Mouse (Mus musculus): ENCODE results near the gene Gm17018. TPM values are rescaled to one million over a fixed set of nuclear protein-coding genes. Genes with fewer than 3 reads are reported as not detected.
A peak's percentile ranks its signal among the peaks of the same experiment; 100 is the strongest.
"Not testable (repeated sequence)": the region's sequence is repeated elsewhere in the genome, so short reads cannot be mapped to it uniquely, and the experiment has no call there.

The Gm17018 gene
- polyA plus RNA-seq, 1 experiment from 2014 or later = 76.3 TPM

- H3K27ac ChIP-seq (ENCODE audit: low read depth, low read length) = peak overlapping the region; percentile 85
- H3K27me3 ChIP-seq (ENCODE audit: control insufficient read depth, insufficient read depth, low read length) = no peaks in the 10 kb centered on the region
- H3K4me1 ChIP-seq (ENCODE audit: control insufficient read depth, insufficient read depth, low read length) = peaks cover 30% of the 10 kb centered on the region
- H3K9ac ChIP-seq (replicated peaks; ENCODE audit: low read depth, low read length) = peak overlapping the region; percentile 44
- no peaks in the 10 kb centered on the region for H3K9me3 ChIP-seq (ENCODE audit: control insufficient read depth, low read length)
- no peak for ATAC-seq (ENCODE audit: low read depth)
- 15% methylated on average over 3 of the region's 3 CpGs for WGBS
- H3K4me3 ChIP-seq (ENCODE audit: low read depth, low read length) = peak overlapping the region; percentile 26; the same call in 1 of the 2 replicates
- no peaks in the 10 kb centered on the region for H3K36me3 ChIP-seq (ENCODE audit: control insufficient read depth, insufficient read depth, low read length)
- peak overlapping the region; percentile 57 for H3K4me2 ChIP-seq (ENCODE audit: low read depth, low read length)
These were observed 18.4 kb upstream of the Gm17018 start for GRCm38 (mm10) chr19:45542061-45542460.

DNA sequence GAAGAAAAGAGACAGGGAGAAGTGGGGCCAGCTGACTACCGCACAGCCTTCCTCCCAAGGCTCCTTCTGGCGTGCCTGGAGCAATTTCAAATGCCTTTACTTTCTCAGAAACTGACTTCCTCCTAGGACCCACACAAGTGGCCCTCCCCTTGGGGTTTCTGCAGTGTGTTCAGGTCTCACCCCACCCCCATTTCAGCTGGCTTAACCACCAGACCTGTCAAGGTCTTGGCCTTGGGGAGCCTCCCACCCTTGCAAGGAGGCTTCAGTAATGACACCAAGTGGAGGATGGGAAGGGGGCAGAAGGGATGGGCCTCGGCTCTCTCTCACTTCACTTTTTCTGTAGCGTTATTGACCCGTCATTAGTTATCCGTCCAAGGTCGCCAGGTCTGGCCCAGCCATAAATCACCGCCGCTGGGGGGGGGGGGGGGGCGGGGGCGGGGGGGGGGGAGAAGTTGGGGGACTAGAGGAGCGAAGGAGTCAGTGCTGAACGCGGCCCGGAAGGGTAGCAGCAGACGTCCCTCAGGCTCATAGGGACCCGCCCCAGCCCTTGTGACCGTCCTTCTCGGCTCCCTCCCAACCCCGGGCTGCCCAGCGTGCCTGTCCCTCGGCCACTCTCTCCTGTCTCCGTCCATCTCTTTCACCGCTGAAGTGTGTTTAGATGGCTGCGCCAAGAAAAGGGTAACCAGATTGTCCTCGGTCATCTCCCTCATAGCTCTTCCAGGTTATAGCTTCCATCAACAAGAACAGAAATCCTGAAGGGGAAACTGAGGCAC is 16.1 kb upstream of the Gm17018 start:
- Histone ChIP-seq H3K4me2 (ENCODE audit: low read depth, low read length) (peak overlapping the region; percentile 79), H3K27me3 (ENCODE audit: control insufficient read depth, insufficient read depth, low read length) (no peaks in the 10 kb centered on the region), H3K27ac (ENCODE audit: low read depth, low read length) (no peak overlapping the region), H3K36me3 (ENCODE audit: control insufficient read depth, insufficient read depth, low read length) (no peaks in the 10 kb centered on the region), H3K4me3 (ENCODE audit: low read depth, low read length) (peak overlapping the region; percentile 30), H3K4me1 (ENCODE audit: control insufficient read depth, insufficient read depth, low read length) (peaks cover 35% of the 10 kb centered on the region), H3K9me3 (ENCODE audit: control insufficient read depth, low read length) (no peaks in the 10 kb centered on the region), H3K9ac (replicated peaks; ENCODE audit: low read depth, low read length) (peak overlapping the region; percentile 58)
- 1% methylated on average over 20 of the region's 26 CpGs for WGBS
- ATAC-seq (ENCODE audit: low read depth) = no peak

- Histone ChIP-seq H3K4me2 (ENCODE audit: low read depth, low read length) (peak overlapping the region; percentile 79), H3K9ac (replicated peaks; ENCODE audit: low read depth, low read length) (peak overlapping the region; percentile 58), H3K9me3 (ENCODE audit: control insufficient read depth, low read length) (no peaks in the 10 kb centered on the region), H3K36me3 (ENCODE audit: control insufficient read depth, insufficient read depth, low read length) (no peaks in the 10 kb centered on the region), H3K27ac (ENCODE audit: low read depth, low read length) (no peak overlapping the region), H3K4me3 (ENCODE audit: low read depth, low read length) (peak overlapping the region; percentile 30), H3K4me1 (ENCODE audit: control insufficient read depth, insufficient read depth, low read length) (peaks cover 35% of the 10 kb centered on the region), H3K27me3 (ENCODE audit: control insufficient read depth, insufficient read depth, low read length) (no peaks in the 10 kb centered on the region)
- under 1% methylated on average over 30 of the region's 30 CpGs for WGBS
- ATAC-seq (ENCODE audit: low read depth) = peak; percentile 63
These were observed 15.5 kb upstream of the Gm17018 start for GRCm38 (mm10) chr19:45544925-45545321.

DNA sequence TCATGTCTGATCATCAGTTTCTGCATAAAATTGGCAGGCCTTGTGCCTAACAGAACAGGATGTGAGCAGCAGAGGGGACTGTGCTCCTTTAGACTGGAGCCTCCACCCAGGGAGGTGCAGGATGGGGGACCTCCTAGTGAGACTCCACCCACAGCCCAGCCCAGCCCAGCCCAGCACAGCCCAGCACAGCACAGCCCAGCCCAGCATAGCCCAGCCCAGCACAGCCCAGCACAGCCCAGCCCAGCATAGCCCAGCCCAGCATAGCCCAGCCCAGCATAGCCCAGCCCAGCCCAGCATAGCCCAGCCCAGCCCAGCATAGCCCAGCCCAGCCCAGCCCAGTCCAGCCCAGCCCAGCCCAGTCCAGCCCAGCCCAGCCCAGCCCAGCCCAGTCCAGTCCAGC is 12.2 kb upstream of the Gm17018 start:
- not testable (repeated sequence) for H3K27me3 ChIP-seq (ENCODE audit: control insufficient read depth, insufficient read depth, low read length); H3K9me3 ChIP-seq (ENCODE audit: control insufficient read depth, low read length); ATAC-seq (ENCODE audit: low read depth); H3K27ac ChIP-seq (ENCODE audit: low read depth, low read length); H3K9ac ChIP-seq (replicated peaks; ENCODE audit: low read depth, low read length); H3K36me3 ChIP-seq (ENCODE audit: control insufficient read depth, insufficient read depth, low read length); H3K4me3 ChIP-seq (ENCODE audit: low read depth, low read length); H3K4me2 ChIP-seq (ENCODE audit: low read depth, low read length)
- H3K4me1 ChIP-seq (ENCODE audit: control insufficient read depth, insufficient read depth, low read length) = peaks cover 14% of the 10 kb centered on the region

DNA sequence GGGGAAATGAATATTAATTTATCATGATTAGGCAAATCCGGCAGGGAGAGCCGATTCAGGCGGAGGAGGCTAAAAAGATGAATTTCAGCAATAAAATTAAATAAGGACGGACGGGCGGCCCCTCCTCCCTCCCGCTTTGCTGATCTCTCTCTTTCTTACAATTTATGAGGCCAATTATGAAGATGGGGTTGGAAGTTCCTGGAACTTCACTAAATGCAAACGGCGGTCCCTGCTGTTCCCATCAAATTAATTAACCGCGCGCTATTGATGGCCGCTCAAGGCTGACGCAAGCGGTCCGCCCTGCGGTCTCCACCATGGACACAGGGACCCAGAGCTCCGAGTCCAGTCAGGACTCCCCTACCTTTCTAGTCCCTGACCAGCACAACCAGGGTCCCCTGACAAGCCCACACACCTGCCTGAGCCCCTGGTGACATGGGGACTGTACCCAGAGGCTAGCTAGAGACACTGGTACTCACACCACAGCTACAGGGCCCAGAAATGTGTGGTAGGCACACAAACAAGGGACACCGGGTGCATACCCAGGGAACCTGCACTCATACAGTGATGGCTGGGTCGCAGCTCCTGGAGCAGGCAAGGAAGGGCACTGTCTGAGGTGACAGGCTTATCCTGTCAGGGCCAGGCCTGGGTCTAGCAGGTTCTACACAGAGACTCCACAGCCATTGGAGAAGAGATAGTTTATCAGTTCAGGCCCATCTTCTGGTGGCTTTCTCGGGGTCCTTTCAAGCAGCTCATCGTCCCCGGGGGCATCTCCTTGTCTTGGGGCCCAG is 11.1 kb upstream of the Gm17018 start:
- no peak overlapping the region for H3K27ac ChIP-seq (ENCODE audit: low read depth, low read length)
- no peaks in the 10 kb centered on the region for H3K27me3 ChIP-seq (ENCODE audit: control insufficient read depth, insufficient read depth, low read length)
- no peaks in the 10 kb centered on the region for H3K36me3 ChIP-seq (ENCODE audit: control insufficient read depth, insufficient read depth, low read length)
- H3K4me1 ChIP-seq (ENCODE audit: control insufficient read depth, insufficient read depth, low read length) = peaks cover 12% of the 10 kb centered on the region
- H3K9me3 ChIP-seq (ENCODE audit: control insufficient read depth, low read length) = no peaks in the 10 kb centered on the region
- no peak for ATAC-seq (ENCODE audit: low read depth)
- 37% methylated on average over 23 of the region's 23 CpGs for WGBS
- H3K9ac ChIP-seq (replicated peaks; ENCODE audit: low read depth, low read length) = no peak overlapping the region; the same call in 1 of the 2 replicates
- no peak overlapping the region for H3K4me2 ChIP-seq (ENCODE audit: low read depth, low read length)
- H3K4me3 ChIP-seq (ENCODE audit: low read depth, low read length) = no peak overlapping the region

GRCm38 (mm10) chr19:45549948-45550347 is 10.5 kb upstream of the Gm17018 start:
- Histone ChIP-seq H3K4me2 (ENCODE audit: low read depth, low read length) (no peak overlapping the region), H3K9ac (replicated peaks; ENCODE audit: low read depth, low read length) (no peak overlapping the region), H3K9me3 (ENCODE audit: control insufficient read depth, low read length) (no peaks in the 10 kb centered on the region), H3K27me3 (ENCODE audit: control insufficient read depth, insufficient read depth, low read length) (no peaks in the 10 kb centered on the region), H3K36me3 (ENCODE audit: control insufficient read depth, insufficient read depth, low read length) (no peaks in the 10 kb centered on the region), H3K4me3 (ENCODE audit: low read depth, low read length) (no peak overlapping the region), H3K27ac (ENCODE audit: low read depth, low read length) (no peak overlapping the region), H3K4me1 (ENCODE audit: control insufficient read depth, insufficient read depth, low read length) (peaks cover 7% of the 10 kb centered on the region)
- 91% methylated on average over 4 of the region's 4 CpGs for WGBS
- no peak for ATAC-seq (ENCODE audit: low read depth)

GRCm38 (mm10) chr19:45552187-45552586 is 8.2 kb upstream of the Gm17018 start:
- H3K9me3 ChIP-seq (ENCODE audit: control insufficient read depth, low read length) = no peaks in the 10 kb centered on the region
- no peaks in the 10 kb centered on the region for H3K36me3 ChIP-seq (ENCODE audit: control insufficient read depth, insufficient read depth, low read length)
- no peak overlapping the region for H3K4me3 ChIP-seq (ENCODE audit: low read depth, low read length)
- ATAC-seq (ENCODE audit: low read depth) = no peak
- H3K4me1 ChIP-seq (ENCODE audit: control insufficient read depth, insufficient read depth, low read length) = peaks cover 5% of the 10 kb centered on the region
- H3K4me2 ChIP-seq (ENCODE audit: low read depth, low read length) = no peak overlapping the region
- H3K27me3 ChIP-seq (ENCODE audit: control insufficient read depth, insufficient read depth, low read length) = no peaks in the 10 kb centered on the region
- no peak overlapping the region for H3K9ac ChIP-seq (replicated peaks; ENCODE audit: low read depth, low read length)
- no peak overlapping the region for H3K27ac ChIP-seq (ENCODE audit: low read depth, low read length)
- WGBS = 63% methylated on average over 6 of the region's 6 CpGs

GRCm38 (mm10) chr19:45554136-45554535 is 6.3 kb upstream of the Gm17018 start:
- ATAC-seq (ENCODE audit: low read depth) = no peak
- no peaks in the 10 kb centered on the region for H3K27me3 ChIP-seq (ENCODE audit: control insufficient read depth, insufficient read depth, low read length)
- no peak overlapping the region for H3K4me2 ChIP-seq (ENCODE audit: low read depth, low read length)
- 90% methylated on average over 11 of the region's 11 CpGs for WGBS
- no peaks in the 10 kb centered on the region; the same call in 1 of the 2 replicates for H3K4me1 ChIP-seq (ENCODE audit: control insufficient read depth, insufficient read depth, low read length)
- H3K9ac ChIP-seq (replicated peaks; ENCODE audit: low read depth, low read length) = no peak overlapping the region
- no peak overlapping the region for H3K4me3 ChIP-seq (ENCODE audit: low read depth, low read length)
- H3K9me3 ChIP-seq (ENCODE audit: control insufficient read depth, low read length) = no peaks in the 10 kb centered on the region
- no peaks in the 10 kb centered on the region for H3K36me3 ChIP-seq (ENCODE audit: control insufficient read depth, insufficient read depth, low read length)
- H3K27ac ChIP-seq (ENCODE audit: low read depth, low read length) = no peak overlapping the region
